Mouse (Mus musculus): Measurements from ENCODE around the gene Thumpd1. TPM values are rescaled to one million over a fixed set of nuclear protein-coding genes. Genes with fewer than 3 reads are reported as not detected.
"Not testable (repeated sequence)": the region's sequence is repeated elsewhere in the genome, so short reads cannot be mapped to it uniquely, and the experiment has no call there.

Thumpd1 gene
- polyA plus RNA-seq, 1 experiment = 40.6 TPM

DNA sequence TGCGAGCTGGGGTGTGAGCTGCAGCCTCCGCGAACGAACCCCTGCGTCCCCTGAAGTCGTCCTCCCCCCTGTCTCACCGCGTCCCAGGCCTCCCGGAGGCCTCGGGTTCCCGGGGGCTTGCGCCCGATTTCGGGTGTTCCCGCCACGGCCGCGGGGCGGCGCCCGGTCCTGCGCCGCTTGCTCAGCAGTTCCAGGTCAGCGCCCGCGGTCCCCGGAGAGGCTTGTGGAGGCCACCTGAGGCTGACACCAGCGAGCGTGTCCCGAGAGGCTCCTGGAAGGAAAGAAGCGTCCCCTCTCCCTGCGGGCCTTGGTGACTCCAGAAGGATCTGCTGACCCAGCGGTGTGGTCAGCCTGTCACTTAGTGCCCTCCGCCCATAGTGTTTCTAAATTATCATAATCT lies 23.7 kb upstream of the Thumpd1 start:
- no peak overlapping the region for H3K27ac ChIP-seq (ENCODE audit: insufficient read depth, low read length)
- no peaks in the 10 kb centered on the region for H3K4me1 ChIP-seq (ENCODE audit: control insufficient read depth, insufficient read depth, low read length)
- no peak for TF ChIP-seq CTCF (IDR thresholded peaks at IDR 0.05; ENCODE audit: borderline replicate concordance, insufficient read depth, low read length)
- no peak for TF ChIP-seq POLR2A (IDR thresholded peaks at IDR 0.05; ENCODE audit: low read depth, low read length)
- H3K4me3 ChIP-seq (ENCODE audit: insufficient read depth, low read length) = no peak overlapping the region

DNA sequence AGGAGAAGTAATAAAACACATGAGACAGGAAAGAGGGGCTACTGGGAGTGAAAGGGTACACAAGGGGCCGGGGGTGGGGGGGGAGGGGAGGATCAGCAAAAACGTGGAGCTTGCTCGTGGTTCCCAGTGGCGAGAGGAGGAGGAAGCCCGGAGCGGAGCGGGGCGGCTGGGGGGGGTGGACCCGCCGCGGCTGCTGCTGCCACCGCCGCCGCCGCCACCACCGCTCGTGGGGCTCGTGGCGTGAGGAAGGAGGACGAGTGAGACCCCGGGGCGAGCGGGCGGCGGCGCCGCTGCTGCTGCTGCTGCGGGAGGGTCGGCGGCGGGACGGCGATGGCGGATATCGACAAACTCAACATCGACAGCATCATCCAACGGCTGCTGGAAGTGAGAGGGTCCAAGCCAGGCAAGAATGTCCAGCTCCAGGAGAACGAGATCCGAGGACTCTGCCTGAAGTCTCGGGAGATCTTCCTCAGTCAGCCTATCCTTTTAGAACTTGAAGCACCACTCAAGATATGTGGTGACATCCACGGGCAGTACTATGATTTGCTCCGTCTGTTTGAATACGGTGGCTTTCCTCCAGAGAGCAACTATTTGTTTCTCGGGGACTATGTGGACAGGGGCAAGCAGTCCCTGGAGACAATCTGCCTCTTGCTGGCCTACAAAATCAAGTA lies 19.3 kb upstream of the Thumpd1 start:
- H3K27ac ChIP-seq (ENCODE audit: insufficient read depth, low read length); H3K4me3 ChIP-seq (ENCODE audit: insufficient read depth, low read length); H3K4me1 ChIP-seq (ENCODE audit: control insufficient read depth, insufficient read depth, low read length): not testable (repeated sequence)

DNA sequence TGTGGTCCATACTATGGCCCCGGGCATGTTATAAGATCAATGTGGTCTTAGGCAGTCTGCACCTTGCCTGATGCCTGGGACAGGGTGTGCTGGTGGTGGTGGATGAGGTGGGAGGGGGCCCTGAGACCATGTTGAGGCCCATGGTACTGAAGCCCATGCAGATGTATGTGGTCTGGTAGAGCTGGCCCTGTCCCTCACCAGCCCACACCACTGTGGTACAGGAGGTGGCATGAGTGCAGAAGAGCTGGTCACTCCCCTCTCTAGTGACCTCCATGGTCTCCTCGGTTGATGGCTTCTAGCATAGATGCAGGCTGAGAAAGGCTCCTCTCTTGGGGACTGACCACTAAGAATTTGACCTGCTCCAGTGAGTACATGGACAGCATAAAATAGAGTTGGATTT lies 18.3 kb upstream of the Thumpd1 start:
- Histone ChIP-seq H3K27ac (ENCODE audit: insufficient read depth, low read length) (no peak overlapping the region), H3K4me1 (ENCODE audit: control insufficient read depth, insufficient read depth, low read length) (no peaks in the 10 kb centered on the region), H3K4me3 (ENCODE audit: insufficient read depth, low read length) (no peak overlapping the region)
- TF ChIP-seq CTCF (IDR thresholded peaks at IDR 0.05; ENCODE audit: borderline replicate concordance, insufficient read depth, low read length) (no peak), POLR2A (IDR thresholded peaks at IDR 0.05; ENCODE audit: low read depth, low read length) (no peak)

DNA sequence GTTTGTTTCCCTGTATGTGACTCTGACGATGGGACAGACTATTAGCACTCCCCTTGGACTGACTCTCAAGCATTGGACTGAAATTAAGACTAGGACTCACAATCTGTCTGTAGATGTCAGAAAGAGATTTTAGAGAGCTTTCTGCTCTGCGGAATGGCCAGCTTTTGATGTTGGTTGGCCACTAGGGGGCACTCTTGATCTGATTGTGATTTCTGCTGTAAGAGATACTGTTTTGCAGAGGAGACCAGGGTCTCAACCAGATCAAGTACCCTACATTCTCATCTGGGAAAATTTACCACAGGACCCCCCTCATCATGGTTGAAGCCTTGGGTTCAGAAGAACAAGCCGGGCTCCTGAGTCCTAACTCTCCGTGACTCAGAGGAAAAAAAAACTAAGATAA lies 10.7 kb upstream of the Thumpd1 start:
- H3K4me3 ChIP-seq (ENCODE audit: insufficient read depth, low read length); H3K27ac ChIP-seq (ENCODE audit: insufficient read depth, low read length); H3K4me1 ChIP-seq (ENCODE audit: control insufficient read depth, insufficient read depth, low read length): not testable (repeated sequence)

DNA sequence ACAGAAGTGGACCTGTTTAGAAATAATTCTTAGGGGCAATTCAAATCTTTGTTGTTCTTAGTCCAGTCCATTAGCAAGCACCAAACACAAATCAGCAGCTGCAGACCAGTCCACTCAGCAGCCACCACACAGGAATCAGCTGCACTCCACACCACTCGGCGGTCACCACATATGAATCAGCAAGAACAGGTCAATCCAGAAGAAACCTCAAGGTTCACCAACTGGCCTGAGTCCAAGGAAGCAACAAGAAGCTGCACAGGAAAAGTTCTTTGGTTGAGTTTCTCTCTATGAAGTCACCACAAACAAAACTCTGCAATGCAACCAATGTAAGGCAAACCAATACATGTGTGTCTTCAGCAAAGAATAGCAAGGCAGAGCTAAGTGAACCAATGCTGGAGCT lies 7.0 kb upstream of the Thumpd1 start:
- Histone ChIP-seq H3K4me3 (ENCODE audit: insufficient read depth, low read length) (no peak overlapping the region), H3K27ac (ENCODE audit: insufficient read depth, low read length) (no peak overlapping the region), H3K4me1 (ENCODE audit: control insufficient read depth, insufficient read depth, low read length) (no peaks in the 10 kb centered on the region)
- TF ChIP-seq POLR2A (IDR thresholded peaks at IDR 0.05; ENCODE audit: low read depth, low read length) = no peak
- no peak for TF ChIP-seq CTCF (IDR thresholded peaks at IDR 0.05; ENCODE audit: borderline replicate concordance, insufficient read depth, low read length)

DNA sequence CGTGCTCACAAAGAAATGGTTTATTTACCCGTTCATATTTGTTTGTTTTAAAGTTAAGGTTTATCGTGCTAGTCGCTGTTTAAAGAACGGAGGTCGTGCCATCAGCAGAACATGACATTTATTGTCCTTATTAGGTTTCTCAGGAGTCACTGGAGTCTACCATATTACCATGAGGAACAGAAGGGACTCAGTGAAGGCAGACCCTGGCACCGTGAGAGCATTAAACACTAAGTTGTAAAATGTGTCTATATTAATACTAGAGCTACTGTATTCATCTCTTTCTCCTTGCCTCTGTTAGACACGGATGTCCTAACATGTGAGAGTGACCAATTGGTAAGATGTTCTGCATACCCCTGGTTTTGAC lies 331 bp upstream of the Thumpd1 start:
- Histone ChIP-seq H3K4me3 (ENCODE audit: insufficient read depth, low read length) (peak overlapping the region; percentile 87), H3K27ac (ENCODE audit: insufficient read depth, low read length) (no peak overlapping the region), H3K4me1 (ENCODE audit: control insufficient read depth, insufficient read depth, low read length) (0 out of 2 replicates have a peak, but pooled peaks cover 2% of the 10 kb centered on the region)
- TF ChIP-seq POLR2A (IDR thresholded peaks at IDR 0.05; ENCODE audit: low read depth, low read length) (no peak), CTCF (IDR thresholded peaks at IDR 0.05; ENCODE audit: borderline replicate concordance, insufficient read depth, low read length) (no peak)

DNA sequence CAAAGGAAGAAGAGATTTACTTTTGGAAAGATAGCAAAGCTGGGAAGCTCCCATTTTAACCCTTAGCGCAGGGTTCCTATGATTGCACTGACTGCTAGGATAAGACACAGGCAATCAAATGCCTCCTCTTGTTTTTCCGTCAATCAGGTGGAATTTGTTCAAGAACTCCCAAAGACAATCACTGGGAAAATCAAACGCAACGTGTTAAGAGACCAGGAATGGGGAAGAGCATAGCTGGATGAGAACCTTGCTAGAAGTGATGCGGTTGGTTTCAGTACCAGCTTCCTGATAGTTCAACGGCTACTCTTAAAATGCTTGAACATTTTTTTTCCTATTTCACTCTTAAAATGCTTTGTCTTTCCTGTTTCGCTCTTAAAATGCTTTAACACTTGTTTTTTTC lies 6.5 kb downstream of the Thumpd1 start:
- Histone ChIP-seq H3K4me1 (ENCODE audit: control insufficient read depth, insufficient read depth, low read length) (no peaks in the 10 kb centered on the region), H3K4me3 (ENCODE audit: insufficient read depth, low read length) (no peak overlapping the region), H3K27ac (ENCODE audit: insufficient read depth, low read length) (no peak overlapping the region)
- TF ChIP-seq POLR2A (IDR thresholded peaks at IDR 0.05; ENCODE audit: low read depth, low read length) (no peak), CTCF (IDR thresholded peaks at IDR 0.05; ENCODE audit: borderline replicate concordance, insufficient read depth, low read length) (no peak)

DNA sequence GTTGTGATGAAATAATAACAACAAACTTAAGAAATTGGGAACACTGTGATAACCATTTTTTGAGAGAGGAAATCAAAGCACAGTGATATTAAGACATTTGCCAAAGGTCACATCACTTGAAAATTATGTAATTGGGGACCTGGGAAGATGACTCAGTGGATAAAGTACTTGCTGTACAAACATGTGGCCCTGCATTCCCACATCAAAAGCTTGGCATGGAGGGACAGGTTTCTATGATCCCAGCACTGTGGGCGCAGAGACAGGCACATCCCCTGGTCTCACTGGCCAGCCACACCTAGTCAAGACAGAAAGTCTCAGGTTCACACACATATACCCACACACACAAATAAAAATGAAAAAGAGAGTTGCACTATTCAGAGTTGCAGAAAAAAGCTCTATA lies 25.7 kb downstream of the Thumpd1 start:
- H3K4me3 ChIP-seq (ENCODE audit: insufficient read depth, low read length) = no peak overlapping the region
- no peaks in the 10 kb centered on the region for H3K4me1 ChIP-seq (ENCODE audit: control insufficient read depth, insufficient read depth, low read length)
- no peak overlapping the region for H3K27ac ChIP-seq (ENCODE audit: insufficient read depth, low read length)
- no peak for TF ChIP-seq CTCF (IDR thresholded peaks at IDR 0.05; ENCODE audit: borderline replicate concordance, insufficient read depth, low read length)
- no peak for TF ChIP-seq POLR2A (IDR thresholded peaks at IDR 0.05; ENCODE audit: low read depth, low read length)

DNA sequence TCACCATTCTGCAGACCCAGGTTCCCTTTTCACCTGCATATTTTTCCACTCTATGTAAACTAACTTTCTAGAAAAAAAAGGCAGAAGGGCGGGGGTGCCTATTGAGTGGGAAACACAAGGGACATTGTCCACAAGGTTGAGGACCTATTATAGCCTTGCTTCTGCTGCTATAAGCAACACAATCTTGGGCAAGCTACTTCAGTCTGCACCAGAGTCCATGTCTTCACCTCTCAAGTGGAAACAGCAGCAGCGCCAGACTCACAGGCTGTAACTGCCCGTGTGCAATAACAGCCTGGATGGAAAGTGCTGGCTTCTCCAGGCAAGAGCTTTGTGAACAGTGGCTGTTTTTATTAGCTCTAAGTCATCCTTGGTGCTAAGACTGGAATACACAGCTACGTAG lies 28.3 kb downstream of the Thumpd1 start:
- H3K4me1 ChIP-seq (ENCODE audit: control insufficient read depth, insufficient read depth, low read length) = no peaks in the 10 kb centered on the region
- H3K4me3 ChIP-seq (ENCODE audit: insufficient read depth, low read length) = no peak overlapping the region
- no peak overlapping the region for H3K27ac ChIP-seq (ENCODE audit: insufficient read depth, low read length)
- no peak for TF ChIP-seq CTCF (IDR thresholded peaks at IDR 0.05; ENCODE audit: borderline replicate concordance, insufficient read depth, low read length)

DNA sequence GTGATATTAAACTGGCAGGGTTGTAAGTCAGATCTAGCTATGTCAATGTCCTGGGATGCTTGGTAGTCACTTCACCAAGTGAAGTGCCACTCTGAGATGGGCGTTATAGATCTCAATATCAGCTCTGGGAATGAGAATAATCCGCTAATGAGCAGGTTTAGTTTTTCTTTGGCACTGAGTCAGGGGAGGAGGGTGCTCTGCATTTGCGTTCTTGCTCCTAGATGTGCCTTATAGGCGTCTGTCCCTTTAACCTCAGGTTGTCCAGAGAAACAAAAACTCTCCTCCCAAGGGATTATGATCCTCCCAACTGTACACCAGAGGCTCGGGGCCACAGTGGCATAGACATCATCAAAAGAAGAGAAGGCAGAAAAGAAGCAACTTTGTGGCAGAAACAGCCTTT lies 30.9 kb downstream of the Thumpd1 start, which contains the start of gene Acsm4:
TSS of gene Acsm4 (plus strand) at position 301 of the 400 bp plus-strand sequence.
- Histone ChIP-seq H3K4me3 (ENCODE audit: insufficient read depth, low read length) (no peak within 1 kb of the TSS), H3K4me1 (ENCODE audit: control insufficient read depth, insufficient read depth, low read length) (no peaks in the 10 kb centered on the region), H3K27ac (ENCODE audit: insufficient read depth, low read length) (no peak within 1 kb of the TSS)
- TF ChIP-seq POLR2A (IDR thresholded peaks at IDR 0.05; ENCODE audit: low read depth, low read length) = no peak
- no peak for TF ChIP-seq CTCF (IDR thresholded peaks at IDR 0.05; ENCODE audit: borderline replicate concordance, insufficient read depth, low read length)

DNA sequence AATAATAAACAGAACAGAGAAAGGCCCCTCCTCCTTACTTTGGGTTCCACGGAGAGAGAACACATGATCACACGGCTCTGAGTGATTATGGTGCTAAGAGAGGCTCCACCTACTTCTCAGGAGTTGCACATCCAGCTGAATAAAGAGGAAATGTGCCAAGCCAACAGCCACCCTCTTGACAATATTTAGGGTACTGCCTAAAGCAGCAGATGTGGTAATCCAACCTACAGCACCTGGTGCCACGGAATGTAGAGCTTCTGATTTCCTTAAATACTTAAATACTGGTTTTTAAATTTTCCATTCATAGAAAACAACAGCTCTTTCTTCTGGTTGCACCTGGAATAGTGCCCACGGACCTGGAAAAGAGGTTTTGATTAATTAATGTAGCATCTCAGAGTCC lies 37.9 kb downstream of the Thumpd1 start:
- H3K4me1 ChIP-seq (ENCODE audit: control insufficient read depth, insufficient read depth, low read length) = no peaks in the 10 kb centered on the region
- TF ChIP-seq POLR2A (IDR thresholded peaks at IDR 0.05; ENCODE audit: low read depth, low read length) = no peak
- TF ChIP-seq CTCF (IDR thresholded peaks at IDR 0.05; ENCODE audit: borderline replicate concordance, insufficient read depth, low read length) = no peak
- no peak overlapping the region for H3K27ac ChIP-seq (ENCODE audit: insufficient read depth, low read length)
- H3K4me3 ChIP-seq (ENCODE audit: insufficient read depth, low read length) = no peak overlapping the region
